Mouse (Mus musculus): Measurements from ENCODE around the gene Prdx2. TPM values are rescaled to one million over a fixed set of nuclear protein-coding genes. Genes with fewer than 3 reads are reported as not detected.

The Prdx2 gene
- polyA plus RNA-seq, 1 experiment from 2014 or later, result 715 TPM

GRCm38 (mm10) chr8:84995680-84996079 is 26.3 kb downstream of the Prdx2 start:
- H3K9ac ChIP-seq (ENCODE audit: low read depth, low read length), result no peak overlapping the region
- H3K36me3 ChIP-seq (ENCODE audit: control insufficient read depth, insufficient read depth, low read length), result peaks cover 15% of the 10 kb centered on the region; the same call in 1 of the 2 replicates
- DNase-seq (ENCODE audit: low spot score) (peak; percentile 72), ATAC-seq (ENCODE audit: low read depth) (peak; percentile 16; the same call in 1 of the 2 replicates)
- WGBS, result 24% methylated on average over 23 of the region's 25 CpGs
- H3K4me2 ChIP-seq (ENCODE audit: low read depth, low read length), result no peak overlapping the region
- H3K4me3 ChIP-seq (ENCODE audit: low read depth, low read length), result no peak overlapping the region
- no peaks in the 10 kb centered on the region for H3K9me3 ChIP-seq (ENCODE audit: control insufficient read depth, low read length)
- peaks cover 10% of the 10 kb centered on the region; the same call in 1 of the 2 replicates for H3K4me1 ChIP-seq (ENCODE audit: control insufficient read depth, insufficient read depth, low read length)
- no peaks in the 10 kb centered on the region; the same call in 1 of the 2 replicates for H3K27me3 ChIP-seq (replicated peaks; ENCODE audit: control insufficient read depth, insufficient read depth, low read length)
- no peak overlapping the region for H3K27ac ChIP-seq (replicated peaks; ENCODE audit: low read depth, low read length)

DNA sequence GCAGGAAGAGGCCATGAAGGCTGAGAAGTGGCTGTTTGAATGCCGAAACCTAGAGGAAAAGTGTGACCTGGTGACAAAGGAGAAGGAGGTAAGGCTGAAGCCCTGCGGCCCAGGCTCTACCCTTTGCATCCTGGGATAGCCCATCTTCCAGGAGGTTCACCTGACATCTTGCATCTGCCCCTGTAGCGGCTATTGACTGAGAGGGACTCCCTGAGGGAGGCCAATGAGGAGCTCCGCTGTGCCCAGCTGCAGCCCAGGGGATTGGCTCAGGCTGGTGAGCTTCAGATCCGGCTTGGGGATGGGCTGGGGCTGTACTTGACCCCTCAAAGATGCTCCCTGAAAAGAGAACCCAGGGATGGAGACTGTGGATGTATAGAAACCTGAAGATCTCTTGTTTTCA is 27.6 kb downstream of the Prdx2 start:
- Histone ChIP-seq H3K27ac (replicated peaks; ENCODE audit: low read depth, low read length) (no peak overlapping the region), H3K4me2 (ENCODE audit: low read depth, low read length) (no peak overlapping the region), H3K4me3 (ENCODE audit: low read depth, low read length) (no peak overlapping the region), H3K9ac (ENCODE audit: low read depth, low read length) (no peak overlapping the region), H3K27me3 (replicated peaks; ENCODE audit: control insufficient read depth, insufficient read depth, low read length) (no peaks in the 10 kb centered on the region; the same call in 1 of the 2 replicates), H3K9me3 (ENCODE audit: control insufficient read depth, low read length) (no peaks in the 10 kb centered on the region), H3K36me3 (ENCODE audit: control insufficient read depth, insufficient read depth, low read length) (peaks cover 15% of the 10 kb centered on the region; the same call in 1 of the 2 replicates), H3K4me1 (ENCODE audit: control insufficient read depth, insufficient read depth, low read length) (peaks cover 3% of the 10 kb centered on the region; the same call in 1 of the 2 replicates)
- ATAC-seq (ENCODE audit: low read depth) (no peak), DNase-seq (ENCODE audit: low spot score) (no peak)
- WGBS, result 74% methylated on average over 5 of the region's 5 CpGs

DNA sequence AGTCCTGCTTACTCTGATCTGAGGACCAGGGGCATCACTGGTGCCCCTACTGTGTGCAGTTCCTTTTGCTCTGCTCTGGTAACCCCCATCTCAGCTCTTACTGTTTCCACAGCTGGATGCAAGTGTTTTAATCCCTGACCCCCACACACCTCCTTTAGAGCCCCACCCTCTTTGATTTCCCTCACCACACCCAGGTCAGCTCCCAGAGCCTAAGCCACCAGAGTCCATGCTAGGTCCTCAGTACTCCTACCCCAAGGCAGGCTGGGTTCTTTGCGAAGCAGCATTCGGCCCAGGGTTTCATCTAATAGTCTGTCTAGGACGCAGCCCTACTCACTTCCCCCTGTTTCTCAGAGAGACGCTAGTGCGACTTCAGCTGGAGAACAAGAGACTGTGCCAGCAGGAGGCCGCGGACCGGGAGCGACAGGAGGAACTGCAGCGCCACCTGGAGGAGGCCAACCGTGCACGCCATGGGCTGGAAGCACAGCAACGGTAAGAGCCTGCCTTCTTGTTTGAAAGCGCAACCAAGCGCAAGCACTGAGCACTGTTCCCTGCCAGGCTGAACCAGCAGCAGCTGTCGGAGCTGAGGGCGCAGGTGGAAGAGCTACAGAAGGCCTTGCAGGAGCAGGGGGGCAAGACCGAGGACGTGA is 28.4 kb downstream of the Prdx2 start:
- H3K4me2 ChIP-seq (ENCODE audit: low read depth, low read length), result peak overlapping the region; percentile 29

DNA sequence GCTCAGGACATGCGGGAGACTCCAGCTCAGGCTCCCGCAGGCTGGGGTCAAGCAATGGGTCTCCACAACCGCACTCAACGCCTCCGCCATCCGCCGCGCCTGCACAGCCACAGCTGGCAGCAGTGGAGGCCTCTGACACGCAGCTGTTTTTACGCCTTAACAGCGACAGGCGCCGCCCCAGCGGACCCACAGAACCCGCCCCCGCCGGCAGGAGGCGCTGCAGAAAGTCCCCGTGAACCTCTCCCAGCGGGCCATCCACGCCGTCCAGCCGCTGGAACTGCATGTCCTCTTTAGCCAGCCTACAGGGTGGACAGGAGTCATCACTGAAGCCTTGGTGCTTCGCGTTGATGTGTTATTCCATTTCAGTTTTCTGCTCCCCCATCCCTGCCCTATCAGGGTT is 38.3 kb downstream of the Prdx2 start:
- no peak overlapping the region for H3K9ac ChIP-seq (ENCODE audit: low read depth, low read length)
- no peak overlapping the region for H3K4me3 ChIP-seq (ENCODE audit: low read depth, low read length)
- 16% methylated on average over 18 of the region's 25 CpGs for WGBS
- no peak for ATAC-seq (ENCODE audit: low read depth)
- H3K4me2 ChIP-seq (ENCODE audit: low read depth, low read length), result no peak overlapping the region
- H3K36me3 ChIP-seq (ENCODE audit: control insufficient read depth, insufficient read depth, low read length), result no peaks in the 10 kb centered on the region
- H3K4me1 ChIP-seq (ENCODE audit: control insufficient read depth, insufficient read depth, low read length), result no peaks in the 10 kb centered on the region
- peaks cover 38% of the 10 kb centered on the region for H3K27me3 ChIP-seq (replicated peaks; ENCODE audit: control insufficient read depth, insufficient read depth, low read length)
- DNase-seq (ENCODE audit: low spot score), result no peak
- H3K27ac ChIP-seq (replicated peaks; ENCODE audit: low read depth, low read length), result no peak overlapping the region
- no peaks in the 10 kb centered on the region for H3K9me3 ChIP-seq (ENCODE audit: control insufficient read depth, low read length)

More for the DNA sequence above, 28.4 kb downstream of the Prdx2 start:
- H3K27me3 ChIP-seq (replicated peaks; ENCODE audit: control insufficient read depth, insufficient read depth, low read length), result no peaks in the 10 kb centered on the region; the same call in 1 of the 2 replicates
- H3K4me3 ChIP-seq (ENCODE audit: low read depth, low read length), result 0 out of 2 replicates have a peak overlapping the region, but pooled peaks have one; percentile 8
- DNase-seq (ENCODE audit: low spot score) (peak; percentile 93), ATAC-seq (ENCODE audit: low read depth) (peak; percentile 84)
- H3K9me3 ChIP-seq (ENCODE audit: control insufficient read depth, low read length), result no peaks in the 10 kb centered on the region
- WGBS, result 10% methylated on average over 19 of the region's 19 CpGs
- no peak overlapping the region for H3K27ac ChIP-seq (replicated peaks; ENCODE audit: low read depth, low read length)
- peaks cover 3% of the 10 kb centered on the region; the same call in 1 of the 2 replicates for H3K4me1 ChIP-seq (ENCODE audit: control insufficient read depth, insufficient read depth, low read length)
- H3K36me3 ChIP-seq (ENCODE audit: control insufficient read depth, insufficient read depth, low read length), result peaks cover 15% of the 10 kb centered on the region; the same call in 1 of the 2 replicates
- H3K9ac ChIP-seq (ENCODE audit: low read depth, low read length), result peak overlapping the region; percentile 6; the same call in 1 of the 2 replicates

DNA sequence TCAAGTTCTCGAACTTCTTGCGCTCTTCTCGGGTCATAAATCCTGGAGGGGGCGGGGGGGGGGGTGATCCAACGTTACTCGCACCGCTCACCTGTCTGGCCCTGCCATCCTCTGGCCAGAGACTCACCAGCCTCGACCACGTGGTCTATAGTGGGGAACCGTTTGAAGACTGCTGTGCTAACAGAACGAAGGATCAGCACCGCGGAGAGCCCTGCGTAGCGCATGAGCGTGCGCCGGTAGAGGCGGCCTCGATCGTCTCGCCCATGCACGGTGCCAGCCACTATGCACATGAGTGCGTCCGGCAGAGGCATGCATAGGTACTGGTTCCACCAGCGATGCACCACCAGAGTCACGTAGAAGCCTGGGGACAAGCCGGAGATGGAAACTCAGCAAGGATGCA is 41.9 kb downstream of the Prdx2 start:
- no peak overlapping the region for H3K9ac ChIP-seq (ENCODE audit: low read depth, low read length)
- no peak for DNase-seq (ENCODE audit: low spot score)
- ATAC-seq (ENCODE audit: low read depth), result no peak
- H3K27me3 ChIP-seq (replicated peaks; ENCODE audit: control insufficient read depth, insufficient read depth, low read length), result peaks cover 52% of the 10 kb centered on the region
- H3K4me2 ChIP-seq (ENCODE audit: low read depth, low read length), result no peak overlapping the region
- no peaks in the 10 kb centered on the region for H3K36me3 ChIP-seq (ENCODE audit: control insufficient read depth, insufficient read depth, low read length)
- H3K9me3 ChIP-seq (ENCODE audit: control insufficient read depth, low read length), result no peaks in the 10 kb centered on the region
- WGBS, result 15% methylated on average over 28 of the region's 28 CpGs
- H3K4me1 ChIP-seq (ENCODE audit: control insufficient read depth, insufficient read depth, low read length), result no peaks in the 10 kb centered on the region; the same call in 1 of the 2 replicates
- no peak overlapping the region for H3K4me3 ChIP-seq (ENCODE audit: low read depth, low read length)
- no peak overlapping the region for H3K27ac ChIP-seq (replicated peaks; ENCODE audit: low read depth, low read length)

DNA sequence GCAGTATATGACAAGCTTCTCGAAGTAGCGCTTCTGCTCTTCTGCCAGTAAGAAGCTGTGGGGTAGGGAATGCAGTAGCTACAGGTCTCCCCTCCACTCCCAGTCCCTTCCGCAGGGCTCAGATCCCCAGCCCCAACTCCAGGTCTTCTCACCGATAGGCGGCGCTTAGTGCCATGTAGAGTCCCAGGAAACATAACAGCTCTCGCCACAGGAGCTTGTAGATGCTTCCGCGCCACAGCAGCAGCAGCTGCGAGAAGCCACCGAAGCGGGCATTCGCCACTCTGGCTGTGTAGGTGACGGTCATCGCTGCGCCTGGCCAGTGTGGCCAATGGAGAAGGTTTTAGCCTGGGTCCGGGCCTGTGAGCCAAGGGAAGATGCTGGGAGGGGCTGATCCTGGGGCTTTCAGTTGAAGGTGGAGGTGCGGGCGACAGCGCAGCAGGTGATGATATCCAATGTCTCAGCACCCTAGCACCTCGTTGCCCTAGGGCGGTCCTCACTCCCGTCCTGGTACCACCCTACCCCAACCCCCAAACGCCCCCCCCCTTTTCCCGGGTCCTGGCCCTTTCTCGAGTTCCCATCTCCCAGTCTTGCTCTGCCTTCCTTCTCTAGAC is 43.9 kb downstream of the Prdx2 start:
- no peak overlapping the region for H3K27ac ChIP-seq (replicated peaks; ENCODE audit: low read depth, low read length)
- peak overlapping the region; percentile 31 for H3K4me3 ChIP-seq (ENCODE audit: low read depth, low read length)
- H3K9ac ChIP-seq (ENCODE audit: low read depth, low read length), result peak overlapping the region; percentile 48
- ATAC-seq (ENCODE audit: low read depth), result peak; percentile 81
- H3K4me1 ChIP-seq (ENCODE audit: control insufficient read depth, insufficient read depth, low read length), result no peaks in the 10 kb centered on the region; the same call in 1 of the 2 replicates
- peak overlapping the region; percentile 57 for H3K4me2 ChIP-seq (ENCODE audit: low read depth, low read length)
- H3K36me3 ChIP-seq (ENCODE audit: control insufficient read depth, insufficient read depth, low read length), result peaks cover 9% of the 10 kb centered on the region
- 5% methylated on average over 25 of the region's 26 CpGs for WGBS
- no peaks in the 10 kb centered on the region for H3K9me3 ChIP-seq (ENCODE audit: control insufficient read depth, low read length)
- peaks cover 42% of the 10 kb centered on the region for H3K27me3 ChIP-seq (replicated peaks; ENCODE audit: control insufficient read depth, insufficient read depth, low read length)
- DNase-seq (ENCODE audit: low spot score), result peak; percentile 90

DNA sequence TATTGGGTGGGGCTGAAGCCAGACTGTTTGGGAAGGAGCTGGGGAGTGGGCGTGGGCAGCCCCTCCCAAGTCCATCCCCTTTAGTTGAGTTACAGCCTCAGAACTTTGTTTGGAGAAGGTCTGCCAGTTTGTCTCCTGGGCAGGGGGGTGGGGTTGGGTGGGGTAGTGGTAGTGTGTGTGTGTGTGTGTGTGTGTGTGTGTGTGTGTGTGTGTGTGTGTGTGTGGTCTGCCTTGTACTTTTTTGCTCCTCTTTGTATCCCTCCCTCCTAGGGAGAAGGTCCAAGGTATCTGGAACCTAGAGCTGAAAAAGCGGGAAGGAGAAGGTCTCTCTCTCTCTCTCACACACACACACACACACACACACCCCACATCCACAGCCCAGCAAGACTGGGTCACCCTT is 45.0 kb downstream of the Prdx2 start, which contains the start of gene Best2:
Gene Best2 (minus strand): TSS at position 101 of the 400 bp plus-strand sequence.
- Histone ChIP-seq H3K27me3 (replicated peaks; ENCODE audit: control insufficient read depth, insufficient read depth, low read length) (peaks cover 34% of the 10 kb centered on the region), H3K4me1 (ENCODE audit: control insufficient read depth, insufficient read depth, low read length) (no peaks in the 10 kb centered on the region; the same call in 1 of the 2 replicates), H3K4me2 (ENCODE audit: low read depth, low read length) (peak within 1 kb of the TSS; percentile 57), H3K9me3 (ENCODE audit: control insufficient read depth, low read length) (no peaks in the 10 kb centered on the region), H3K4me3 (ENCODE audit: low read depth, low read length) (peak within 1 kb of the TSS; percentile 31), H3K36me3 (ENCODE audit: control insufficient read depth, insufficient read depth, low read length) (peaks cover 20% of the 10 kb centered on the region), H3K9ac (ENCODE audit: low read depth, low read length) (peak within 1 kb of the TSS; percentile 48), H3K27ac (replicated peaks; ENCODE audit: low read depth, low read length) (no peak within 1 kb of the TSS)
- ATAC-seq (ENCODE audit: low read depth) (no peak), DNase-seq (ENCODE audit: low spot score) (no peak)
- 43% methylated on average over 2 of the region's 2 CpGs for WGBS

- H3K27ac ChIP-seq (replicated peaks; ENCODE audit: low read depth, low read length), result no peak overlapping the region; the same call in 1 of the 2 replicates
- WGBS, result 70% methylated on average over 10 of the region's 10 CpGs
- ATAC-seq (ENCODE audit: low read depth), result no peak
Measured at GRCm38 (mm10) chr8:85016724-85017123, 47.3 kb downstream of the Prdx2 start.

More at GRCm38 (mm10) chr8:85016724-85017123, 47.3 kb downstream of the Prdx2 start:
- Histone ChIP-seq H3K36me3 (ENCODE audit: control insufficient read depth, insufficient read depth, low read length) (peaks cover 38% of the 10 kb centered on the region), H3K4me2 (ENCODE audit: low read depth, low read length) (no peak overlapping the region), H3K27me3 (replicated peaks; ENCODE audit: control insufficient read depth, insufficient read depth, low read length) (peaks cover 19% of the 10 kb centered on the region), H3K4me1 (ENCODE audit: control insufficient read depth, insufficient read depth, low read length) (no peaks in the 10 kb centered on the region; the same call in 1 of the 2 replicates), H3K9me3 (ENCODE audit: control insufficient read depth, low read length) (no peaks in the 10 kb centered on the region), H3K9ac (ENCODE audit: low read depth, low read length) (no peak overlapping the region), H3K4me3 (ENCODE audit: low read depth, low read length) (no peak overlapping the region)
- DNase-seq (ENCODE audit: low spot score), result no peak

Measured in embryonic facial prominence, embryonic 14.5 days (tissue).